Mouse (Mus musculus) CH12.LX (cell line): ENCODE measurements at regions not wholly inside any gene's neighbourhood (a gene's known extent, or its start where the extent isn't known, plus 50 kb on each side); places are given as distances from the start of the nearest gene placed in this dataset.

Experiments
- DNase-seq: peaks from one replicate; pipeline ENCODE4 v3.0.0-alpha.2; 2013; ENCODE audit errors: extremely low read depth
- H3K27ac ChIP-seq: 2 replicates; pipeline ENCODE4 v1.5.1; 2012; ENCODE audit warnings: low read depth, mild to moderate bottlenecking, control low read depth, moderate library complexity; ENCODE audit not compliant: insufficient read depth
- H3K27me3 ChIP-seq: replicated peaks from 2 replicates; pipeline ENCODE3; 2012; ENCODE audit warnings: inconsistent platforms
- H3K36me3 ChIP-seq, 2 experiments: replicated peaks in 1 of 2; 2 replicates each; pipeline versions ENCODE3 to v1.6.1; 2012; ENCODE audit warnings: inconsistent platforms in 1 of 2, low read length in 1 of 2, mild to moderate bottlenecking in 1 of 2, mixed read lengths in 1 of 2, moderate library complexity in 1 of 2; ENCODE audit not compliant: control insufficient read depth in 1 of 2, insufficient read depth in 1 of 2
- H3K4me1 ChIP-seq, 2 experiments: 2 replicates each; pipeline ENCODE4 v1.6.1; 2012; ENCODE audit warnings: inconsistent platforms in 1 of 2, moderate library complexity in 1 of 2; ENCODE audit not compliant: insufficient read depth in 2 of 2, control insufficient read depth in 1 of 2
- H3K4me2 ChIP-seq: 2 replicates; pipeline ENCODE4 v1.6.1; 2012; ENCODE audit warnings: low read depth, mild to moderate bottlenecking, control low read depth; ENCODE audit not compliant: poor library complexity, insufficient read depth, severe bottlenecking
- H3K4me3 ChIP-seq, 3 experiments: fragments of 150-350 bp in 1 of 3; sonication (generic) in 1 of 3; replicated peaks in 1 of 3; 2 replicates each; pipeline versions ENCODE3 to v1.5.1; 2011 to 2012; ENCODE audit warnings: low read depth in 2 of 3, low read length in 2 of 3, mild to moderate bottlenecking in 2 of 3, moderate library complexity in 2 of 3, control low read depth in 1 of 3, improper control_type of control experiment in 1 of 3, inconsistent platforms in 1 of 3, mixed read lengths in 1 of 3; ENCODE audit not compliant: poor library complexity in 1 of 3
- H3K79me2 ChIP-seq: replicated peaks from 2 replicates; pipeline ENCODE4 v1.6.1; 2012; ENCODE audit warnings: mild to moderate bottlenecking, moderate library complexity; ENCODE audit not compliant: control insufficient read depth, poor library complexity, insufficient read depth, severe bottlenecking; ENCODE audit errors: extremely low read depth
- H3K9ac ChIP-seq: 2 replicates; pipeline ENCODE4 v1.6.1; 2012; ENCODE audit warnings: low read depth, mild to moderate bottlenecking, control low read depth, moderate library complexity; ENCODE audit not compliant: insufficient read depth
- H3K9me3 ChIP-seq: replicated peaks from 2 replicates; pipeline ENCODE3; 2012; ENCODE audit warnings: low read length, inconsistent platforms, mixed read lengths
- BHLHE40 ChIP-seq: IDR thresholded peaks from 2 replicates; pipeline ENCODE4 v1.6.1; 2011; ENCODE audit warnings: mild to moderate bottlenecking, low read depth, low read length, improper control_type of control experiment
- CHD1 ChIP-seq: IDR thresholded peaks from 2 replicates; pipeline ENCODE4 v1.6.1; 2012; ENCODE audit warnings: low read depth, low read length, improper control_type of control experiment, inconsistent platforms
- CHD2 ChIP-seq: IDR thresholded peaks from 2 replicates; pipeline ENCODE4 v1.6.1; 2011; ENCODE audit warnings: low read length, improper control_type of control experiment
- CTCF ChIP-seq, 2 experiments: IDR thresholded peaks in 1 of 2; conservative IDR thresholded peaks in 1 of 2; 2 replicates each; pipeline ENCODE4 v1.5.1; 2011 to 2012; ENCODE audit warnings: low read depth in 2 of 2, low read length in 2 of 2, improper control_type of control experiment in 1 of 2, inconsistent platforms in 1 of 2, mild to moderate bottlenecking in 1 of 2, moderate library complexity in 1 of 2
- E2F4 ChIP-seq: IDR thresholded peaks from 2 replicates; pipeline ENCODE4 v1.6.1; 2011; ENCODE audit warnings: low read depth, low read length, improper control_type of control experiment; ENCODE audit not compliant: insufficient replicate concordance
- HCFC1 ChIP-seq: IDR thresholded peaks from 2 replicates; pipeline ENCODE4 v1.6.1; 2012; ENCODE audit warnings: low read depth, mild to moderate bottlenecking, inconsistent platforms, low read length, improper control_type of control experiment
- JUN ChIP-seq: IDR thresholded peaks from 2 replicates; pipeline ENCODE4 v1.6.1; 2011; ENCODE audit warnings: low read depth, mild to moderate bottlenecking, low read length, improper control_type of control experiment, moderate library complexity; ENCODE audit not compliant: insufficient read depth
- JUND ChIP-seq: conservative IDR thresholded peaks from 2 replicates; pipeline ENCODE4 v1.6.1; 2011; ENCODE audit warnings: low read depth, low read length, improper control_type of control experiment
- MAFK ChIP-seq: IDR thresholded peaks from 2 replicates; pipeline ENCODE4 v1.6.1; 2011; ENCODE audit warnings: low read length, improper control_type of control experiment; ENCODE audit not compliant: insufficient replicate concordance
- MAX ChIP-seq: IDR thresholded peaks from 2 replicates; pipeline ENCODE4 v1.6.1; 2011; ENCODE audit warnings: low read length, improper control_type of control experiment
- NRF1 ChIP-seq: IDR thresholded peaks from 2 replicates; pipeline ENCODE4 v1.6.1; 2014; ENCODE audit warnings: low read depth, mild to moderate bottlenecking, inconsistent platforms, low read length, improper control_type of control experiment, moderate library complexity
- POLR2A ChIP-seq: IDR thresholded peaks from 2 replicates; pipeline ENCODE4 v1.6.1; 2011; ENCODE audit warnings: low read depth, mild to moderate bottlenecking, improper control_type of control experiment, low read length
- POLR2AphosphoS2 ChIP-seq: IDR thresholded peaks from 2 replicates; pipeline ENCODE4 v1.6.1; 2011; ENCODE audit warnings: low read depth, low read length, improper control_type of control experiment
- RCOR1 ChIP-seq: conservative IDR thresholded peaks from 2 replicates; pipeline ENCODE4 v1.6.1; 2012; ENCODE audit warnings: low read depth, mild to moderate bottlenecking, inconsistent platforms, low read length, improper control_type of control experiment
- SMC3 ChIP-seq: IDR thresholded peaks from 2 replicates; pipeline ENCODE4 v1.6.1; 2011; ENCODE audit warnings: low read depth, low read length, improper control_type of control experiment
- ZC3H11A ChIP-seq: IDR thresholded peaks from 2 replicates; pipeline ENCODE4 v1.6.1; 2012; ENCODE audit warnings: low read depth, mild to moderate bottlenecking, inconsistent platforms, low read length, improper control_type of control experiment
- ZNF384 ChIP-seq: IDR thresholded peaks from 2 replicates; pipeline ENCODE4 v1.6.1; 2012; ENCODE audit warnings: low read depth, low read length, improper control_type of control experiment, inconsistent platforms
- dilution Hi-C: fragments of 300-500 bp; cut with MboI; formaldehyde crosslinking; loops from 2 replicates; pipeline ENCODE4 v1.14.3; 2020; ENCODE audit warnings: low sequenced_read_pairs; ENCODE audit not compliant: extremely low pct_unique_long_range_greater_than_20kb, extremely low pct_ligation_motif_present
- in situ Hi-C: fragments of 300-500 bp; cut with MboI; formaldehyde crosslinking; loops from 3 replicates; pipeline ENCODE4 v1.14.3; 2019; ENCODE audit warnings: low sequenced_read_pairs, low pct_ligation_motif_present, low pct_unique_long_range_greater_than_20kb, mixed read lengths

- H3K4me3 ChIP-seq: no peak overlapping the region
- no peak overlapping the region for H3K9ac ChIP-seq
- TF ChIP-seq JUND: no peak
- no peak for TF ChIP-seq POLR2AphosphoS2
- TF ChIP-seq JUN: no peak
- TF ChIP-seq ZNF384: no peak
- TF ChIP-seq HCFC1: no peak
- no peak for TF ChIP-seq BHLHE40
- TF ChIP-seq ZC3H11A: no peak
- no peak for TF ChIP-seq SMC3
- no peak for TF ChIP-seq RCOR1
- no peak for TF ChIP-seq MAX
- TF ChIP-seq NRF1: no peak
- no peak for TF ChIP-seq CHD2
- no peak for TF ChIP-seq E2F4
- no peak overlapping the region for H3K27ac ChIP-seq
- in situ Hi-C loops (no loop called here), dilution Hi-C loops (no loop called here)
- no peaks in the 10 kb centered on the region for H3K27me3 ChIP-seq
- DNase-seq: no peak
- no peaks in the 10 kb centered on the region for H3K4me1 ChIP-seq
- no peaks in the 10 kb centered on the region for H3K36me3 ChIP-seq
- H3K79me2 ChIP-seq: no peaks in the 10 kb centered on the region
- H3K9me3 ChIP-seq: no peaks in the 10 kb centered on the region
- H3K4me2 ChIP-seq: no peak overlapping the region
These were observed 441.5 kb downstream of the Ebf1 start for GRCm38 (mm10) chr11:45058658-45059057.

GRCm38 (mm10) chr11:45066592-45066991 is 449.5 kb downstream of the Ebf1 start:
- Histone ChIP-seq H3K27ac (no peak overlapping the region), H3K36me3 (no peaks in the 10 kb centered on the region), H3K4me2 (no peak overlapping the region), H3K27me3 (no peaks in the 10 kb centered on the region), H3K79me2 (no peaks in the 10 kb centered on the region), H3K4me3 (no peak overlapping the region), H3K9me3 (no peaks in the 10 kb centered on the region), H3K9ac (no peak overlapping the region), H3K4me1 (peaks cover 0 to 14% of the 10 kb centered on the region in 2 experiments; a peak in 1 of 4 replicates)
- DNase-seq: peak; percentile 12
- dilution Hi-C loops (no loop called here), in situ Hi-C loops (no loop called here)
- TF ChIP-seq MAFK: no peak
- no peak for TF ChIP-seq SMC3
- no peak for TF ChIP-seq POLR2A

- no peaks in the 10 kb centered on the region for H3K79me2 ChIP-seq
- TF ChIP-seq CTCF (conservative IDR thresholded peaks at IDR 0.05 in 1 of 2, IDR thresholded peaks at IDR 0.05 in 1 of 2; ENCODE audit: low read depth in 2 of 2, low read length in 2 of 2) (no peak), CHD1 (no peak), MAFK (peak; percentile 89)
- H3K9me3 ChIP-seq: no peaks in the 10 kb centered on the region
- in situ Hi-C loops (no loop called here), dilution Hi-C loops (no loop called here)
- H3K4me3 ChIP-seq: no peak overlapping the region
- peaks cover 0 to 14% of the 10 kb centered on the region in 2 experiments; a peak in 1 of 4 replicates for H3K4me1 ChIP-seq
- no peak overlapping the region for H3K27ac ChIP-seq
- no peaks in the 10 kb centered on the region for H3K27me3 ChIP-seq
- DNase-seq: no peak
- H3K36me3 ChIP-seq: no peaks in the 10 kb centered on the region
- H3K4me2 ChIP-seq: no peak overlapping the region
- H3K9ac ChIP-seq: no peak overlapping the region
These were observed 453.2 kb downstream of the Ebf1 start for GRCm38 (mm10) chr11:45070280-45070679.
